Mouse (Mus musculus): ENCODE measurements around the gene 1700015G11Rik.
A peak's percentile ranks its signal among the peaks of the same experiment; 100 is the strongest.

1700015G11Rik gene

GRCm38 (mm10) chr7:52015628-52016027, at the start of gene 1700015G11Rik:
1700015G11Rik (minus strand) TSS chr7:52015728.
- ATAC-seq (ENCODE audit: insufficient number of reproducible peaks, low FRiP score, low TSS enrichment) = no peak

DNA sequence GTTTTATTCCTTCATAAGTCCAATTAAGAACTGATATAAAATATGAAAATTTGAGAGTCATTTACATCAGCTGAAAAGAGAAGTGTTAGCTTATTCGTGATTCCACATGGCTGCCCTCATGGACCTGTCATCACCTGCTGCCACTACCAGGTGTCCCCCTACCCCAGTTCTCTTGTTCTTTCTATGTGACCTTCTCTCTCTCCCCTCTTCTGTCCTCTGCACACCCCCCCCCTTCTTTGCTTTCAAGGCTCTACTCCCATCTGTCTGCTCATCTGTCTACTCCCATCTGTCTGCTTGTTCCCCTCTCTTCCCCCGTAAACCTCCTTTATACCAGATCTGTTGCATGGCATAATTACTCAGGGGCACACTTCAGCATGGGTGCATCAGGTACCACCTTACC, 41.4 kb upstream of the 1700015G11Rik start:
- ATAC-seq (ENCODE audit: insufficient number of reproducible peaks, low FRiP score, low TSS enrichment) = no peak

DNA sequence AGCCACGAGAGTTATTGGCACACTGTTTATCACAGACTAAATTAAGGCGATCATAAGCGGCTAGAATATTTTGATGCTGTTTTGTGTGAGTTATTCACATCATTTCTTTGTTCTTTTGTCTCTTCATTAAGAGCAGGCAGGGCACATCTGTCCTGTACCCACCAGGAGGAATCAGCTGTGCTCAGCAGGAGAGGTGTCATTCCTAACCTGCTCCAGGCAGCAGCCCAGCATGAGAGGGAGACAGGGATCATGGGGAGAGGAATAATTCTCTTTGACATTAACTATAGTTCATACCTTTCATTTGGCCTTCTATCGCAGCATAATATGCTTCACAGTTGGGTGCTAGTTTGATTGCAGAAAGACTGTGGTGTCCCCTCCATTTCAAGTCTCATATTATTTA, 40.7 kb upstream of the 1700015G11Rik start:
- ATAC-seq (ENCODE audit: insufficient number of reproducible peaks, low FRiP score, low TSS enrichment) = no peak

GRCm38 (mm10) chr7:52055831-52056230, 40.3 kb upstream of the 1700015G11Rik start:
- no peak for ATAC-seq (ENCODE audit: insufficient number of reproducible peaks, low FRiP score, low TSS enrichment)

GRCm38 (mm10) chr7:52037600-52038582, 22.4 kb upstream of the 1700015G11Rik start:
- no peak for ATAC-seq (ENCODE audit: insufficient number of reproducible peaks, low FRiP score, low TSS enrichment)

DNA sequence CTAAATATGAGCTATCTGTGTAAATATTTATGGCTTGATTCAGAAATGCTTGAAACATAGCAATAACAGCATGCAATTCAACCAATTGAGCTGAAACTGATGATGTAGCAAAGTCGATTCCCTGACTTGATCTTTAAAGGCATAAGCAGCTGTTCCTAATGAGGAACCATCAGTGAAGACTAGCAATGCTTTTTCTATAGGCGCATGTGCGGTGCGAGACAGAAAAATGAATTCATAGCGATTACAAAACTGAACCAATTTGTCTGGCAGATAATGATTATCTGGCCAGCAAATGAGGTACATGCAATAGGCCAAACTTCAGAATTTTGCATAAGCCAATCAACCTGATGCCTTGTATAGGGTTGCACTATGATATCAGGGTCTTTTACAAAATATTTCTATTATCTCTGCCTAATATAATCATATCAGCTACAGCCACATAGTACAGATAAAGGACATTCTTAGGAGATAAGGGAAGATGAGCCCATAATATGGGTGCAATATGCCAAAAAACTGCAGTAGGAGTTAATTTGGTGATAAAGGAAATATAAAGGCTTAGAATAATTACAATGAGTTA, 8.6 kb upstream of the 1700015G11Rik start:
- no peak for ATAC-seq (ENCODE audit: insufficient number of reproducible peaks, low FRiP score, low TSS enrichment)

- ATAC-seq (ENCODE audit: insufficient number of reproducible peaks, low FRiP score, low TSS enrichment) = no peak
Measured at GRCm38 (mm10) chr7:52022039-52022438, 6.5 kb upstream of the 1700015G11Rik start.

DNA sequence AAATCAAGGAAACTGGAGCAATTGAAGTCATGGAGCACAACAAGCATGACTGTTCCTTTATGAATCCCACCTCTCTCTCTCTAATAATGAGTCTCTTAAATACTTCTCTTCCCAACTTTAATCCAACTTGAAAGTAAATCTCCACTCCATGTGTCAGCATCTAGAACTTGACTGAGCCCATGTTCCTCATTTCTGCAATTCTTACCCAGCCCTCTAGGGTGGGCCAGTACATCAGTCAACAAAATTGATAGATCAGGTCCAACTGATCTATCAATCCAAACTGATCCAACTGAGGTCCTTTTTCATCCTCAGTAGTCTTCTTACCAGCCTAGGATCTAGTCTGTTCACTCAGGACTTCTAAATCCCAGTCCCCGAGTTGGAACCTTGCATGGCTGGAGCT, 348 bp downstream of the 1700015G11Rik start:
- ATAC-seq (ENCODE audit: insufficient number of reproducible peaks, low FRiP score, low TSS enrichment) = no peak

DNA sequence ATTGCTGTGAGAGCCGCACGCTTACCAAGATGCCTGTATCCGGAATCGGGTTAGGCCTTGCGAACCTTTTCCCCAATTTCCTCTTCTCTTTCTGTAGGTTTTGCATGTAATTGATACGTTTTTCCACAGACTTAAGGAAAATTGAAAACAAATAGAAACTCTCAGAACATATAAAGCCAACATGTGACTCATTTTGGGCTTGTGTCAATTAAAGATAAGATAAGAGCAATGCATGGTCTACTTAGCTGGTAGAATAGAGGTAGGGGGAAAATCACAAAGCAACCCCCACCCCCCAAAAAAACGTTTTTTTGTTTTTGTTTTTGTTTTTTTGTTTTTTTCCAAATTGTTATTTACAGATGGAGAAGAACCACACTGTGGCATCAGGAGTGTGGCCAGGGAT, 2.1 kb downstream of the 1700015G11Rik start:
- ATAC-seq (ENCODE audit: insufficient number of reproducible peaks, low FRiP score, low TSS enrichment) = no peak

- ATAC-seq (ENCODE audit: insufficient number of reproducible peaks, low FRiP score, low TSS enrichment) = no peak
Measured at GRCm38 (mm10) chr7:52007138-52007537, 8.4 kb downstream of the 1700015G11Rik start.

- peak; percentile 81 for ATAC-seq (ENCODE audit: insufficient number of reproducible peaks, low FRiP score, low TSS enrichment)
Measured at GRCm38 (mm10) chr7:52006296-52006630, 9.3 kb downstream of the 1700015G11Rik start.

DNA sequence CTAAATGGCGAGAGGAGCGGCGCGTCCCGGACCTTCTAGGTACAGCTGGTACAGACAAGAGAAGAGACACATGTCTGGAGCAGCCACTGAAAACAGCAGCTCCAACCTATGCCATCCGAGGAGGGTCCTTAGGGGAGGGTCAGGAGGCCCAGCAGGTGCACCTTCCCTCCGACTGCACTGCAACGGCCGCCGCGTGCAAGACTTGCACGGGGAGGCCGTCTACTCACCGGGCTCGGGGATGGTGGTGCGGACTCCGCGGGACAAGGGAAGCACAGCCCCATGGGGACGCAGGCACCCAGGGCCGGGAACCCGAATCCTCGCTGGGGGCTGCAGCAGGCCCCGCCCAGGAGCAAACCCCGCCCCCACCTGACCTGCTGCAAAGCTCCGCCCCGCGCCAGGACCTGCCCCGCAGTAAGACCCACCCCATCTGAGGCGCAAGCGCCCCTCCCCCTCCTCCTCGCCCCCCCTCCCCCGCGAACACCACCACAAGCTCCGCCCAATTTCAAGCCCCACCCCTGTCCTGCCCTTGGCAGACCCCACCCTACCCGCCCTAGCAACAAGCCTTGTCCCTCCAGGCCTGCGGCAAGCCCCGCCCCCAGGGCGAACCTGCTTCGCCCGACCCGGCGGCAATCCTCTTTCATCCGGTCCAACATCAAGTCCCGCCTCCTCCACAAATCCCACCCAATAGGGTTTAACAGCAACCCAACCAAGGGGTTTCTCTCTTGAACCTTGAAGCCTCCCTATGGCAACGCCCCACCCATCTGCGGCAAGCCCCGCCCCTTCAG, 9.8 kb downstream of the 1700015G11Rik start, which contains the start of gene Svip:
Gene Svip, minus strand, starts transcription at position 508 of the 785 bp plus-strand sequence.
- ATAC-seq (ENCODE audit: insufficient number of reproducible peaks, low FRiP score, low TSS enrichment) = peak; percentile 98

GRCm38 (mm10) chr7:51991020-51991419, 24.5 kb downstream of the 1700015G11Rik start:
- ATAC-seq (ENCODE audit: insufficient number of reproducible peaks, low FRiP score, low TSS enrichment) = no peak

- ATAC-seq (ENCODE audit: insufficient number of reproducible peaks, low FRiP score, low TSS enrichment) = no peak
Measured at GRCm38 (mm10) chr7:51986909-51987308, 28.6 kb downstream of the 1700015G11Rik start.

- no peak for ATAC-seq (ENCODE audit: insufficient number of reproducible peaks, low FRiP score, low TSS enrichment)
Measured at GRCm38 (mm10) chr7:51985763-51986162, 29.8 kb downstream of the 1700015G11Rik start.

- ATAC-seq (ENCODE audit: insufficient number of reproducible peaks, low FRiP score, low TSS enrichment) = no peak
Measured at GRCm38 (mm10) chr7:51982303-51982702, 33.2 kb downstream of the 1700015G11Rik start.

GRCm38 (mm10) chr7:51979271-51979670, 36.3 kb downstream of the 1700015G11Rik start:
- ATAC-seq (ENCODE audit: insufficient number of reproducible peaks, low FRiP score, low TSS enrichment) = no peak

DNA sequence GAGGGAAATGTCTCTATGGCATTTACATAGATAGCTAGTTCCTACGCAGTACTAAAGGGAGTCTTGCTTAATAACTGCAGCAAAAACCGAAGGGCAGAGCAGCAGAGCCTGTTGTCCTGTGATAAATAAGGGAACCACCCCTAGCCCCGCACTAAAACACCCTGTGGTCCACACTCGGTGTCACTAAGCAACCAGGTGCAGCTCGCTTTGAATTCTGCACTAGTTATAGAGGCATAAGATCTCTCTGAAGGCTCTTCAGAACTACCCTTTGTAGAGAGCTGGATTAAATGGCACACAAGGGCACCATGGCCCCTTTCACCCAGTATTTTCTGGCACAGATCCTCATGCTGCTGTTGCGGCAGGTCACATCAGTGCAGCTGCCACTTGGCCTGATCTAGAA, 40.3 kb downstream of the 1700015G11Rik start:
- no peak for ATAC-seq (ENCODE audit: insufficient number of reproducible peaks, low FRiP score, low TSS enrichment)

- ATAC-seq (ENCODE audit: insufficient number of reproducible peaks, low FRiP score, low TSS enrichment) = no peak
Measured at GRCm38 (mm10) chr7:51973526-51973925, 42.0 kb downstream of the 1700015G11Rik start.

- no peak for ATAC-seq (ENCODE audit: insufficient number of reproducible peaks, low FRiP score, low TSS enrichment)
Measured at GRCm38 (mm10) chr7:51973091-51973490, 42.4 kb downstream of the 1700015G11Rik start.
